Mouse (Mus musculus) ovary, adult 10 weeks (tissue): ENCODE data around the gene Ccdc7b. TPM values are rescaled to one million over a fixed set of nuclear protein-coding genes. Genes with fewer than 3 reads are reported as not detected.

Experiments
- polyA plus RNA-seq: library from polyadenylated mRNA; stranded (reverse); fragments of 350-450 nt; fragmentation: Illumina TruSeq; extraction: RNeasy Lipid Tissue Mini Kit (QIAGEN cat#74804); gene quantifications from one replicate; pipeline ENCODE4 v1.2.3, GENCODE M21; 2014

The Ccdc7b gene
- not detected for polyA plus RNA-seq

DNA sequence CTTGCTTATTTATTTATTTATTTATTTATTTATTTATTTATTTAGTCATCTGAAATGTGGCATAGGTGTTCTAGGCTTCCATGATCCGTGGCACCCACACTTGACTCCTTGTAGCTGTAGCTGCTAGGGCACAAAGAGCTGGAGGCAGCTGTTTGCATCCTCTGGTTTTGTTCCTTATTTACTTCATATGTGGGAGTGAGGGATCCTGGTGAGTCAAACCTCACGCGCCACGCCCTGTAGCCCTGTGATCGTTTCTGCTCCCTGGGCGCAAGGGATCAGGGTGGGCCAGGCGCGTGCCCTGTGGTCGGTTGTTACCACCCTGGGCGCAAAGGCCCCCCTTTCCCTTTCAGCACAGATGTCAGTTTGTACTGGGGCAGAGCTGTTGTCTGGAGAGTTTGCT, at the start of gene Ccdc7b:
Gene Ccdc7b, plus strand, starts transcription at position 301 of the 400 bp plus-strand sequence.

DNA sequence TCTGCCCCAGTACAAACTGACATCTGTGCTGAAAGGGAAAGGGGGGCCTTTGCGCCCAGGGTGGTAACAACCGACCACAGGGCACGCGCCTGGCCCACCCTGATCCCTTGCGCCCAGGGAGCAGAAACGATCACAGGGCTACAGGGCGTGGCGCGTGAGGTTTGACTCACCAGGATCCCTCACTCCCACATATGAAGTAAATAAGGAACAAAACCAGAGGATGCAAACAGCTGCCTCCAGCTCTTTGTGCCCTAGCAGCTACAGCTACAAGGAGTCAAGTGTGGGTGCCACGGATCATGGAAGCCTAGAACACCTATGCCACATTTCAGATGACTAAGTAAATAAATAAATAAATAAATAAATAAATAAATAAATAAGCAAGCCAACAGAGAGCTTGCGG, 1.5 kb upstream of the Ccdc7b start, which contains the start of gene Ccdc7a:
Gene Ccdc7a, minus strand, starts transcription at position 101 of the 400 bp plus-strand sequence.

DNA sequence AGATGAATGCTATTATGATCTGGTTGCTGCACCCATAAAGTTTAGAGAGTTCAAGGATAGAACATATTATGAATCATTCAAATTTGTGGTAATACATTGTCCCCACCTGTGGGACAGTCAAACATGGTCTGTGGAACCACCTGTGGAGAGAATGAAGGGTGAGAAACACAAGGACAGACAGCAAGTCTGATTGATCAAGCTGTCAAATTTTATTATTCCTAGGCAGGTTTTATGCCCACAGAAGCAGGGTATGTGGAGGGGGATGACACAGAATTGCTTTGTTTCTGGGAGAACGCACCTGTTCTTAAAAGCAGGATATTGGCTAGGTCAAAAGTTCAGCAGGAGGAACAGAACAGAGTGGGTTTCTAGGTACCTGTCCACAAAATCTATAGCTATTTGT, 64.6 kb downstream of the Ccdc7b start, which contains the start of gene Gm10999:
Gene Gm10999, minus strand, starts transcription at position 101 of the 400 bp plus-strand sequence.

Other genes with a start within 250 kb of the Ccdc7b start
- not detected for gene Ccdc7a, start 1.6 kb upstream of the Ccdc7b start, polyA plus RNA-seq
- not detected for gene Gm10999, start 64.5 kb downstream of the Ccdc7b start, polyA plus RNA-seq
- 91.2 TPM for gene 2610044O15Rik8, start 167.3 kb downstream of the Ccdc7b start, polyA plus RNA-seq